Mouse (Mus musculus): Measurements from ENCODE around the gene Klhdc7b.
A peak's percentile ranks its signal among the peaks of the same experiment; 100 is the strongest.

Gene Klhdc7b

DNA sequence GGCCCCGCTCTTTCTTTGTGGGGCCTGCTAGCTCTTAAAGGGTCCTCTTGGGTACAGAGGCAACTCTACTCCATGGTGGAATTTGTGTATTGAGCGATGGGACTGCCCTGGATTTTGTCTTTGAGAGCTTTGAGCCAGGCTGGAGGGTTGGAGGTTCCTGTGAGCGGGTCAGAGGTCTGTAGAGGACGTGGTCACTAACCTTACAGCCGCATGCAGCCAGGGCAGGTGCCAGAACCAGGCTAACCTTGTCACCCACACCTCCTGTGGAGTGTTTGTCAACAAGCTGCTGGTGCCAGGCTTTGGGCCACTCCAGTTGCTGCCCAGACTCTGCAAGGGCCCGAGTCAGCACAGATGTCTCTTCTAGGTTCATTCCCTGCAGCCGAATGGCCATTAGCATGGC lies 8.7 kb upstream of the Klhdc7b start:
- peak in 1 of 2 experiments; percentile 14 for DNase-seq

DNA sequence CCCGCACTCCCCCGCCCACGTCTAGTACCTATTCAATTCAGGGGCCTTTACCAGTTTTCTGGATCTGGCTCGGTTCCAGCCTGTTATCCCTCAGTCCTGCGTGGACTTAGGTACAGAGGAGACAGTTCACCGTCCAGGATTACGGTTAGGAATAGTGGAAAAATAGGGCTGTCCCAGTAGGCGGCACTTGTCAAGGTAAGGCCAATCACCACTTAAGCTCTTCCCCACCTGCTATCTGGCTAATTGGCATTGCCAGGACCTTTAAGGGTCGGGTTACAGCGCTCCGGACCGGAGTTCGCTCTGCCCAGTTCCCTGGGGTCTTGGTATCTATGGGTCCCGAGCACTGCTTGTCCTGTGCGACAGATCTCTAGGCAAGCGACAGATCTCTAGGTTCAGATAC lies 7.8 kb upstream of the Klhdc7b start, which contains the start of gene Tymp:
TSS of gene Tymp (minus strand) at position 83 of the 400 bp plus-strand sequence.
- DNase-seq: peak in 1 of 2 experiments; percentile 8

DNA sequence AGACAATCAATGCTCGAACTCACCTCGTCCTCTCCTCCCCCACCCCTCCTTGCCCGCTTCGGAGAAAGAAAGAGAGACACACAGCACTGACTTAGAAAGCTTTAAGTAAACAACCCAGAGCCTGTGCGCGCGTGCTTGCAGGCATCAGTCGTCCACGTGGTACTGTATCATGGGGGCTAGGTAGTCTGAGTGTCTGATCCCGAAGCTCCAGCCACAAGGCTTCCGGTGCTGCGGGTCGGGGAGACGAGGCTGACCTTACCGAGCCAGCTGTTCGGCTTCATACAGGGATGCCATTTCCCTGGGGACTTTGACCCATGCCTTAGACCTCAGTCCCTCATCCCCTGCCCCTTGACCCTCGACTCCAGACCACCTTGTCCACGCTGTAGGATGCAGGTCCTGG lies 7.4 kb upstream of the Klhdc7b start:
- DNase-seq: peak in 1 of 2 experiments; percentile 11

DNA sequence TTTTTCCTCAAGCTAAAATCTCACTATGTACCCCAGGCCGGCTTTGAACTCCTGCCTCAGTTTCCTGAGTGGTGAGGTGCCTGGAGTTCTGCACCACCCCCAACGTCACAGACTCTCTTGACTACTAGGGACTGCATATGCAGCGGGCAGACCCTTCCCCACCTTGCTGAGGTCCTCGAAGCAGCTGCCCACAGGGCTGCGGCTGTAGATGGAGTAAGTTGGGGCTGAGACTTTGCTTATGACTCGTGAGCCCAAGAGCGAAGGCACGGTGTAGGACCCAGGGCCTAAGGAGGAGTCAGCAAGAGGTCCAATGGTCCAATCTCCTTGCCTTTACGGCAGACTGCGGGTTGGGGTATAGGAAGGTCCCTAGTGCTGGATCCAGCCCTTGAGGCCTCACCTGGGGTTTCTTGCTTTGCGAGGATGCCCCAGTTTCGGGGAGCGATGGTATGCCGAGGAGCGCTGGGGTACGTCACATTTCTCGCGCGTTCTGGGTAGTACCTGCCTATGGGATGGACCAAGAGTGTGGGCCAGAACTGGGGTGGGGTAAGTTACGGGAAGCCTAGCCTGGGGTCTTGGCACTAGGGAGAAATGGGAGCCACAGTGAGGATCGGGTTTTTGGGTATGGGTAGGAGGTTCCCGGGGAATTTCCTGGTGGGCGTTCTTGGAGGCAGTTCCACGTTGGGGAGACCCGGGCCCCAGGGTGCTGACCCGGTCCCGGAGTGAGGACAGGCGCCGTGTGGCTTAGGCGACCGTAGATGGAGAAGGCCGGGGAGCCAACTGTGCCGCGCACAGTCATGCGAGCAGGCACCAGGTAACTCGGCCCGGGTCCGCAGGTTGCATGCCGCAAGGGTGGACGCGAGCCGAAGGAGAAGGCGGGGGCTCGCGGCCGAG lies 6.5 kb upstream of the Klhdc7b start:
- peak in 1 of 2 experiments; percentile 50 for DNase-seq

DNA sequence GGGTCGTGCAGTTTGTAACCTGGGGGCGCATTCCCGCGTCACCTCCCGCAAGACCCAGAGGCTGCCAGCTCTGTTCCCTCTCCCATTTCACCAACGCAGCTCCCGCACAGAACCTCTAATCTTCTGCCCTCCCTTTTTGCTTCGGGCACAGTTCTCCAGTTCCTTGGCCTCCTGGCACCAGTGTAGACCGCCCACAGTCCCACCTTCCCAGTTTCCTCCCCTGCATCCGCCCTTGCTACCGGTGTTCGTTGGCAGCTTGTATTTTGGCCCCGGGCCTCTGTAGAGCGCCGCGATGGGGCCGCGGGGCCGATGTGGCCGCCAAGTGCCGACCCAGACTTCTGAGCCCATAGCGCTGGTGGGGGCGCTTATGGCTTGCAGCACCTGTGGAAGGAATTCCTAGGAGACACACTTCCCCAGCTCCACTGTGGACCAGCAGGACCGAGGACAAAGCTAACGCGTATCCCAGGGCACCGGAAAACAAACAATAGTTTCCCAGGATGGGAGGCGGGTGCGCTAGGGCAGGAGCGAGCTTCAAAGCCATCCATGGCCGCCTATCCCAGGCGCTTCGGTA lies 5.8 kb upstream of the Klhdc7b start, which contains the start of gene Odf3b:
TSS of gene Odf3b (minus strand) at position 452 of the 571 bp plus-strand sequence.
- peak; percentile 84 to 88 for DNase-seq

DNA sequence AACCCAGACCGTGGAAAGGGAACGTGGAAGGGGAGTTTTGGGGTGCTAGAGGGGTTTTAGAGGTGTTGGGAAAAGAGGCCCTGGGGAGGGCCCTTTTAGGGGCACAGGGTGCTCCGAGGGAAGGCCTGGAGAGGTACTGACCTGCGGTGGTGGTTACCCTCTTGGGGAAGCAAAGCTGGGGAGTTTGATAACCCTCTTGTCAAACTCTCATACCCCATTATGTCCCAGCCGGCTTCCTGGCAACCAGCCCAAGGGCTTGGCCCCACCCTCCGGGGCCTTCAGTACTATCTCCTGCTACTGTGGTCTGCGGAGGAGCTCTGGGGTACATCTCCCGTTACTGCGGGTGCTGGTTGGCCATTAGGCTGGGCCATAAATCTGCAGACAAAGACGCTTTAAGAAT lies 5.3 kb upstream of the Klhdc7b start:
- peak; percentile 60 to 69 for DNase-seq

DNA sequence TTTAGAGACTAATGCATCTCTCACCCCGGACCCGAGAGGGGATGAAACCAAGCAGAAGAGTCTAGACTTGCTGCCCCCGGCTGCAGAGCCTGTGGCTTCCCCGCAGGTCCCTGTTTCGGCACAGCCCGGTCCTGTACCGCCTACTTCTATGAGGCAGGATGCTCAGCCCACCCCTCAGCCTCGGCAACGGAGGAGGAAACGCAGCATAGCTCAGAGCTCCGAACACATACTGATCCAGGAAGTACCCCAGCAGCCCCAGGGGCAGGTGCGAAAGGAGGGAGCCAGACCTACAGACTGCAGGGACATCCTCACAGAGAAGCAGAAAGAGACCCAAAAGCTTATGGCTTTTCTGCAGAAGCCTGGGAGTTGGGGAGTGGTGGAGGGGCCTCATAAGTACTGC lies 2.4 kb downstream of the Klhdc7b start:
- DNase-seq: no peak

DNA sequence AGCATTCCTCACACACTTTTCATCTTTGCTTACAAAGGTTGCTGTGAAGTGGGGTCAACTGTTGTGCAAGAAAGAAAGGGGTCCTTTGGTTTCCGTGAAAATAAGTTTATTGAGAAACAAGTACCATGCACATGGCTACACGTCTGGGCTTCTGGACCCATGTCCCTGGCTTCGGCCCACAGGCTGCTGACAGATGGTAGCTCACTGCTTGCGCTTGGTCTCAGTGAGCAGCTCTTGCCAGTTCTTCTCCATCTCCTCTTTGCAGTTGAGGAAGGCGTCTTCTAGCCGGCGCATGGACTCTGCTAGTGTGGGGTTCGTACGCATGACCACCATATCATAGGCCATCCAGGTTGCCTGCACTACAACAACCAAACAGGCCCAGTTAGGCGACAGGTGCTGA lies 5.4 kb downstream of the Klhdc7b start:
- peak; percentile 50 to 60 for DNase-seq

DNA sequence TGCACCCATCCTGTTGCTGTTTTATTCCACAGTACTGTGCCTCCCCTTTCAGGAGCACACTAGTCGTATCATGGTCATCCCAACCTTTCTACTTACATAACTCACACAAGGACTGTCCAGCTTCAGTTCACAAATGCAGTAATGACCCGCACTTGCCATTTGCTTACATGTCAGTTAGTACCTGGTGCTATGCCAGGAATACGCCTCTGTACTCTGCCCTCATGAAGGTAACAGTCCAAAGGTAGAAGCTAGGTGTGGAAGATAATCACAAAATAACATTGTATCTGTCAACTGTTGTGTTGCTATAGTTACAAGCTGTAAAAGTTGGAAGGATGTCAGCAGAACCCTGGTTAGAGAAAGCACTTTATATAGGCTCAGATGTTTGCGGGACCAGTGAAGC lies 12.2 kb downstream of the Klhdc7b start:
- DNase-seq: no peak

DNA sequence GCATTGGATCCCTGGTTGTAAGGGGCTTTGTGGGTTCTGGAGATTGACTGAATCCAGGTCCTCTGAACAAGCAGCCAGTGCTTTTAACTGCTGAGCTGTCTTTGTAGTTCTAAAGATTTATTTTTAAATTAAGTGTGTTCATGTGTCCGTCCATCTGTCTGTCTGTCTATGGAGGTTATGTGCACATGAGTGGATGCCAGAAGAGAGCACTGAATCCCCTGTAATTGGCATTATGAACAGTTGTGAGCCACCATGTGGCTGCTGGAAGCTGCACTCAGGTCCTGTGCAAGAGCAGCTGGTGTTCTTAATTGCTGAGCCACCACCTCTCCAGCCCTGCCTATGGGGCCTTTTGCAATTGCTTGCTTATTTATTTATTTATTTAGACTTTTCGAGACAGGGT lies 13.4 kb downstream of the Klhdc7b start:
- no peak for DNase-seq

DNA sequence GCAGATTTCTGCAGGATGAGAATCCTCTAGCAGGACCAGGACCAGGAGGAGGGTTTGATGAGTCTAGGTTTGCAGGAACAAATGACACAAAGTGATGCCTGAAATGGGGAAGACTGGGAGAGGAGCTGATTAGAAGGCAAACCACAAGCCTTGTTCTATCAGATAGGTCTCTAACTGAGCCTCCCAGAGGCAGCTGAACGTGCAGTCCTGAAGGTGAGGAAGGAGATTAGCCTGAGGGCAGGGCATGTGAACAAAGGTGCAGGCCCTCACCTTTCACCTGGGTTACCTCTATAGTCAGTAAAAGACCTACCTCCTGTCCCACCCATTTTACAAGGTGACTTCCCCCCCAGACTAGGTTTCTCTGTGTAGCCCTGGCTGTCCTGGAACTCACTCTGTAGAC lies 15.0 kb downstream of the Klhdc7b start:
- DNase-seq: no peak

DNA sequence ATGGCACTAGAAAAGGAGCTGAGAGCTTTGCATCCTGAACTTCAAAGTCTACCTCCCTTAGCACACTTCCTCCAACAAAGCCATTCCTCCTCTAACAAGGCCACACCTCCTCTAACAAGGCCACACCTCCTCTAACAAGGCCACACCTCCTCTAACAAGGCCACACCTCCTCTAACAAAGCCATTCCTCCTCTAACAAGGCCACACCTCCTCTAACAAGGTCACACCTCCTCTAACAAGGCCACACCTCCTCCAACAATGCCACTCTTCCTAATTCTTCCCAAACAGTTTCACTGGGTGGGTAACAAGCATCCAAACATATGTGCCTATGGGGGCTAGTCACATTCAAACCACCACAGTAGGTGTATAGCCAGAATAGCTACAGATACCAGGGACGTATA lies 17.8 kb downstream of the Klhdc7b start:
- DNase-seq: no peak

DNA sequence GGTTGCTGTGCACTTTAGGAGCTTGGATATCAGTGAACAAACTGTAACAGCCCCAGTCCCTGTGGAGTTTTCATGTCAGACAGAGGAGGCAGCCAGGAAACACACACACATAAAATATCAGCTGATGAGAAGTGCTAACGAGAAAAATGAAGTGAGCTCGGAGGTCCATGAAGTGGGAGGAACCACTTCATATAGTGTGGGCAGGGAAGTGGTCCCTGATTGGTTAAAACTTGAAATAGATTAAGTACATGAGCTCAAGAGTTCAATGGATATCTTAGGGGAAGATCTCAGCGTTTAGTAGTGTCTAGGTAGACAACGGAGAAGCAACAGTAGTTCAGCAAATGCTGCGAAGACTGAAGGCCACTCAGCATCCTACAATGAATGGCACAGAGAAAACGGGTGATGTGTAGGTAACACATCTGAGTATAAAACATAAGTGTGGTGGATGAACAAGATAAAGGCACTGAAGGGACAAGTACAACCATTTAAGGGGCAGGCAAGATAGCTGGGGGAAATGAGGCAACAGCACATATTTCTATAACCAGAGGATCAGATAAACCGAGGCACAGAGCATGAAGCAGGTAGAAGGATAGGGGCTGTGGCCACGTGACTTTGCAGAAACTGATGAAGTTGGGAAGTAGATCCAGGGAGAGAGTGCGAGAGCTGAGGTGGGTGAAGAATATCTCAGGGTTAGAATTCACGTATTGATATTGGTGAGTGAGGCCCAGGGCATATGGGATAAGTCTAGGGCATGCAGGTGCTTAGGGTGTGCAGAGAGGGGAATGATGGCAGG lies 20.3 kb downstream of the Klhdc7b start:
- DNase-seq: no peak

DNA sequence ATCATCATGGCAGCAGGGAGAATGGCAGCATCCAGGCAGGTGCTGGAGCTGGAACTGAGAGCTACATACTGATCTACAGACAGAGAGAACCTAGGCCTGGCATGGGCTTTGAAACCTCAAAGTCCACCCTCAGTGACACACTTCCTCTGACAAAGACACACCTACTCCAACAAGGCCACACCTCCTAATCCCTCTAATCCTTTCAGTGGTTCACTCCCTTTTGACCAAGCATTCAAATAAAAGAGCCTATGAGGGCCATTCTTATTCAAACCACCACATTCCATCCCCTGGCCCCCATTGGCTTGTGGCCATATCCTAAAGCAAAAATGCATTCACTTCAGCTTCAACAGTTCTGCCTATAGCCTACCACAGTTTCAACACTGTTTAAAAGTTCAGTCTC lies 22.0 kb downstream of the Klhdc7b start:
- no peak for DNase-seq

DNA sequence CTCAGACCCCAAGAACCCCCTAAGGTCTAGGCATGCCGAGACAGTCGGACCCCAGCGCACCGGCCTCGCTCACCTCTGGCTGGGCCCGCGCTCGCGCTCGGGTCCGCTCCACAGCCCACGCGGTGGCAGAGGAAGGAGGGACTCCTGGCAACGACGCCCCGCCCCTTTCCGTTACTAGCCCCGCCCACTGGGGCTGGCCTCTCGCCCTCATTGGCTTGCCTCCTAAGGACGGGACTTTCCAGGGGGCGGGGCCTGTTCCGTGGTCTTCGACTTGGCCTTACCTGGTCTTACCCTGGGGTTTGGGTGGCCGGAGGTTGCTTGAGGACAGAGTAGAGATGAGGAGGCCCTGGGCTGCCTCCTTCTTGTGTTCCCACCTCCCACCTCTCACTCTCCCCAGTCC lies 25.4 kb downstream of the Klhdc7b start, which contains the start of gene Syce3:
TSS of gene Syce3 (minus strand) at position 386 of the 400 bp plus-strand sequence.
- DNase-seq: no peak

DNA sequence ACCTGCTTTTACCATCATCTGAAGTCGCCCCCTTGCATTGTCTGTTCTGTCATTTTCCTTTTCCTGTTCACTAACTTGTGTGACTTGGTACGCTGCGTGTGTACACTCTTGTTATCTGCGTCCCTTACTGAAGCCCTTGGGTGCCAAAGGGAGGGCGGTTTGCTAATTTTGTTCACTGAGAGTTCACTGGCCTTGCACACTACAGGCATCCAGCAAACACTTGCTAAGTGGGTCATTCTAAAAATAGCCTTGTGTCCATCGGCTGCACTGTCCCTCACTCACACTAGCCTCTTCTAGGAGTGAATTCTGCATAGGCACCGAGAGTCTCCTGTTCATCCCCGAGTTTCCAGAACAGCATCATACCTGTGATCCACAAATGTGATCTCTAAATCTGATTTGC lies 30.6 kb downstream of the Klhdc7b start:
- peak in 1 of 2 experiments; percentile 41 for DNase-seq

DNA sequence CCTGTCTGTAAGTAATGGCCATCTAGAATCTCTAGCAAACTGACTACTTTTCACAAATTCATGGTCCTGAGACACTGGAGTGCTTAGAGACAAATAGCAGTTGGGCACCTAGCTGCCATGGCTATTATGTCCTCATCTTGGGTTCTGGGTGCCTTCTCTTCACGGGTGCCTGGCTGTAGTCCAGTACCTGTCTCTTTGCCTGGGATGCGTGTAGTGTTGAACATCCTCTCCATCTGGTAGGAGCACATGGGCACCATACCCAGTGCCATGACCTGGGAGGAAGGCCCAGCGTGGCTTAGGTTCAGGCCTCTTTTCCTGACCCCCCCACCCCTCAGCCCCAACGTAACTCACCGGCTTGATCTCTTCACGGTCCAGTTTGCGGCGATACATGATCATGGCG lies 37.2 kb downstream of the Klhdc7b start:
- DNase-seq: no peak

DNA sequence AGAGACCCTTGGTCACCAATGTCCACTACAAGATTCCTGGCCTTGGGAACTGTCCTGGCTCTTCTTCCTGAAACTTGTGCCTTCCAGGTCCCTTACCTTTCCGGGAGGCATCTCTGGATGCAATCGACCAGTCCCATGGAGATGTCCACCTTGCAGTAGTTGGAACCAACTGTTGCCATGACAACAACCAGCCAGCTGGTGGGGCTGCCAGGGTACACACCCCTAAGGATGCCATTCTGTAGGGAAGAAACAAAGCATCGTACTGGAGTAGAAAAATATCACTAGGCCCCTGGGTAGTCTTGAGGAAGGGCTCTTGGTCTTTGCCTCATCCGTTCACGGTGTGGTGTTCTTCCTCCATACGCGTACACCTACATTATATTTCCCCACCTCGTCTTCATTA lies 39.9 kb downstream of the Klhdc7b start:
- DNase-seq: no peak

DNA sequence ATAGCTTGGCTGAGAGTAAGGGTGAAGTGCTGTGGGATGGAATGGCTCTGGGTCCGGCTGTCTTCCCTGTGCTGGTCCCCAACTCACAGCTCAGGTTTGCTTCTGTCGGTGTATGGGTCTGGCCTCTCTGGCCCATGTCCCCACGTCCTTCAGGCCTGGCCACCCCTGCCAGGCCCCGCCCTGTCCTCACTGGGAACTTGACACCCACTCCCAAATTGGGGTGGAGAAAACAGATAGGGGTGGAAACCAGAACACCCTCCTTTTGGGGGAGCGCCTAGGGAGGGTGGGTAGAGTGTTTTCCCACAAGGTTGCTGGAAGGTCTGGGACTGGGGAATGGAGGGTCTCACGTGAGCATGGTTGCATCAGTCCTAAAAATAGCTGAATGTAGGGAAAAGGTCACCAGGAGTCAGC lies 41.0 kb downstream of the Klhdc7b start, which contains the start of gene Cpt1b:
TSS of gene Cpt1b (minus strand) at position 153 of the 411 bp plus-strand sequence.
- DNase-seq: no peak

DNA sequence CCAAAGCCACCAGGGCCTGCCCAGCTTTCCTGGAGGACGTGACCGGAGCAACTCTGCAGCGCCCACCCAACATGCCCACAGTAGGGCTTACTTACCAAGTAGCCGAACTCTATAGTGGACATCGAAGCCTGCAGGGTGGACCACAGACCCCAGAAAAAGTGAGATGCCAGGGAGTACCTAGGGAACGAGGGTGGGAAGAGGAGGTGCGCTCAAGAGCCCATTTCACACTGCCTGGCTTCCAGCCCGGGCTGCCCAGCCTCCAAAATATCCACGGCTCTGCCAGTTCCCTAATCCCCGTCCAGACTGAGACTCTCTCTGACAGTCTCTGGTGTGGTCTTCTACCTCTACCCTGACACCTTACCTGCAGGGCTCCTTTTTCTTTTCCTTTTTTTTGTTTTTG lies 42.0 kb downstream of the Klhdc7b start:
- no peak for DNase-seq

DNA sequence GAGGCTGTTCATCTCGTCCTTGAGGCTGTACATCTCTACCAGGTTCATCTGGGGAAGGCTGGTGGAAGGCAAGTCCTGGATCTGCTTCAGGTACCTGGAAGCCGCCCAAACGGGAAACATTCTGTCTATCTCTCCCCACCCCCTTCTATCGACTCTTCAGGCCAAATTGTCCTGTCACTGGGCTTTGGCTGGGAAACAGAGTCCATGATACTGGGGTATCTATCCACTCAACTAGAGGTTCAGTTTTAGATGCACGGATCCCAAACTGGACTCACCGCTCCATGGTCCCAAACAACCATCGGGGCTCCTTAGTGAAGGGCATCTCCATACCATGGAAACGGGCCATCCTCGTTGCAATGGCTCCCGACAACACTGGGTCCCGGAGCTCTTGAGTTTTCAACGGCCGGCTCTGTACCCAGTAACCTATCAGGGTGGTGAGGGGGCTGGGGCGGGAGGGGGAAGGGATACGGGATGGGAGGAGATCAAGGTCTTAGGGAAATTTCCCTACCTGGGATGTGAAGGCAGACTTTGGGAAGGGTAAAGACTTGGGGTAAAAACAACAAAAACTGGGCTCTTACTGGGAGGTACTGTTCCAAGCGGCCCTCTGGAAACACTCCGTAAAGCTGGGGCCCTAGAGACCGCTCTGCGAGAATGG lies 43.5 kb downstream of the Klhdc7b start:
- DNase-seq: no peak

DNA sequence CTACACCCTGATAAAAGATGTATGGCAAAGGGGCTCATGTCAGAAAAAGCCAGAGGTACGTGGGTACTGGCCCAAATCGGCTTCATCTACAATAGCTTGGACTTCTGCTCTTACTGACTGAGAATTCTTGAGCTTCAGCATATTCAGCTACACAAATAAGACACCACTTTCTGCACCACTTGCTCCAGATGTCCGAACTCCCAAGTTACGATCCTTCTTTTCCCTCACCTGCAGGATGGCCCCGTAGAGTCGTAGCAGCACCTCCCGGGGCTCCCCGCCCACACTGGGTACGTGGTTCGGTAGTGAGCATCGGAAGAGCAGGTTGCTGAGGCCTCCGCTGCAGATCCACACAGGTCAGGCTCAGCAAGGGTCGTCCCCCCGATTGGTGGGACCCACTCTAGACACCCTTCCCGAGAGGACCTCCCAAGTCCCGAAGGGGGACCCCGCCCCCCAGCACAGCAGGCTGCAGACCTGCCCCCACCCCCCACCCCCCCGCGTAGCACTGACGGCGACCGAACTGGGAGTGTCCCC lies 44.2 kb downstream of the Klhdc7b start:
- DNase-seq: no peak
